Mouse (Mus musculus) heart, embryonic 14.5 days (tissue): ENCODE data around the gene Bckdhb. TPM values are rescaled to one million over a fixed set of nuclear protein-coding genes. Genes with fewer than 3 reads are reported as not detected.
A peak's percentile ranks its signal among the peaks of the same experiment; 100 is the strongest.

Experiments used
- ATAC-seq: fragments of 200-750 bp; cut with Nextera tagmentation; 2 replicates; pipeline ENCODE4 v1.8.0; 2017; ENCODE audit warnings: low read depth, moderate TSS enrichment; ENCODE audit not compliant: insufficient number of reproducible peaks, insufficient read depth, low FRiP score
- H3K27ac ChIP-seq, 2 experiments: fragments of 200-500 bp in 1 of 2; fragments of 300-500 bp in 1 of 2; sonication (generic) in 1 of 2; replicated peaks in 1 of 2; 2 replicates each; pipeline ENCODE4 v1.5.1; 2012 to 2014; ENCODE audit warnings: low read depth in 2 of 2, low read length in 2 of 2, control low read depth in 1 of 2, mild to moderate bottlenecking in 1 of 2, mixed read lengths in 1 of 2; ENCODE audit not compliant: control insufficient read depth in 1 of 2, insufficient read depth in 1 of 2
- H3K27me3 ChIP-seq: fragments of 300-500 bp; sonication (generic); 2 replicates; pipeline ENCODE4 v1.6.1; 2014; ENCODE audit warnings: mild to moderate bottlenecking, low read length, control low read depth; ENCODE audit not compliant: control insufficient read depth, insufficient read depth
- H3K36me3 ChIP-seq: fragments of 300-500 bp; sonication (generic); 2 replicates; pipeline ENCODE4 v1.6.1; 2014; ENCODE audit warnings: mild to moderate bottlenecking, control low read depth, low read length, mixed read lengths; ENCODE audit not compliant: control insufficient read depth, insufficient read depth
- H3K4me1 ChIP-seq, 2 experiments: fragments of 200-500 bp in 1 of 2; fragments of 300-500 bp in 1 of 2; sonication (generic) in 1 of 2; 2 replicates each; pipeline ENCODE4 v1.6.1; 2012 to 2014; ENCODE audit warnings: low read length in 2 of 2, control low read depth in 1 of 2, mixed read lengths in 1 of 2; ENCODE audit not compliant: control insufficient read depth in 2 of 2, insufficient read depth in 2 of 2
- H3K4me2 ChIP-seq: fragments of 300-500 bp; sonication (generic); 2 replicates; pipeline ENCODE4 v1.6.1; 2014; ENCODE audit warnings: mild to moderate bottlenecking, low read length
- H3K4me3 ChIP-seq, 2 experiments: fragments of 200-500 bp in 1 of 2; fragments of 300-500 bp in 1 of 2; sonication (generic) in 1 of 2; 2 replicates each; pipeline ENCODE4 v1.5.1; 2012 to 2014; ENCODE audit warnings: low read length in 2 of 2, mild to moderate bottlenecking in 2 of 2, control low read depth in 1 of 2, low read depth in 1 of 2, moderate library complexity in 1 of 2; ENCODE audit not compliant: control insufficient read depth in 1 of 2, insufficient read depth in 1 of 2
- H3K9ac ChIP-seq: fragments of 300-500 bp; sonication (generic); 2 replicates; pipeline ENCODE4 v1.6.1; 2014; ENCODE audit warnings: mild to moderate bottlenecking, low read length
- H3K9me3 ChIP-seq: fragments of 300-500 bp; sonication (generic); 2 replicates; pipeline ENCODE4 v1.6.1; 2016; ENCODE audit warnings: low read length, control low read depth; ENCODE audit not compliant: control insufficient read depth
- WGBS: fragments of 180-500 bp; shearing (Covaris S2); extraction: QIAGEN DNeasy Blood & Tissue Kit; methylation state at CpG from one replicate; pipeline ENCODE4 v1.1.7; 2014; 5-methylcytosine and 5-hydroxymethylcytosine counted together
- polyA plus RNA-seq: library from polyadenylated mRNA; unstranded; fragments of >200 nt; fragmentation: Nextera tagmentation; extraction: Ambion mirVana; gene quantifications from 2 replicates; pipeline ENCODE4 v1.2.1, GENCODE M21; 2014

Bckdhb gene
- 52.8 and 56.4 TPM in 2 replicates for polyA plus RNA-seq

DNA sequence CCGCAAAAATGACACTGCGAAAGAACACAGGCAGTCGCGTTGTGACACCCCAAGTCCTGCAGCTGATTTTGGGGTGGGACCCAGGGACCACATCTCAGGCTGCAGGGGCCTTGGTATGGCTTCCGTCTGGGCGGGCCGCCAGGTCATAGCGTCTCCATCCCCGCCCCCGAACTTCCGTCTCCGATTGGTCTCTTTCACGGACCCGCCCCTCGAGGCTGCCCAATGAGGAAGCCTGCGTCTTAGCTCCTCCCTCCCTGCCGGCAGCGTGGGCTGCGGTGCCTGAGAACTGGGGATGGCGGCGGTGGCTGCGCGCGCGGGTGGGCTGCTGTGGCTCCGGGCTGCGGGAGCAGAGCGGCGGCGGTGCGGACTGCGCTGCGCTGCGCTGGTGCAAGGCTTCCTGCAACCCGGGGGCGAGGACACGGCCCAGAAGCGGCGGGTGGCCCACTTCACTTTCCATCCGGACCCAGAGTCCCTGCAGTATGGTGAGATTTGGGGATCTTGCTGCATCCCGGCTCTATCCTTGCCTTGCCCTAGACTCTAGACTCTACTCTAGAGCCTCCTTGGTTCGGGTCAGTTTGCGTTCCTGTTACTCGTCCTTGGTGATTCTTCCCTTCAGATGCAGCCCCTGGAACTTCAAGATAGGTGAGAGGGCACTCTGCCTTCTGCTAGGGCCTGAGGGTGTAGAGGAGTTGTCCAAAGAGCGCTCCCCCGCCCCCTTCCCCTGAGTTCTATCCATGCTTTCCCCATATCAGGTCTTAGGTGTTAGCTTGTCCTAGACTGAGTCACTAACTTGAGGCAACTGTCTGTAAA is at the start of gene Bckdhb:
TSS of gene Bckdhb (plus strand) at position 268 of the 810 bp plus-strand sequence.
- Histone ChIP-seq H3K9ac (peak within 1 kb of the TSS; percentile 83), H3K4me1 (peaks cover 2 to 3% of the 10 kb centered on the region in 2 experiments; a peak in 1 of 4 replicates), H3K4me2 (peak within 1 kb of the TSS; percentile 71), H3K4me3 (peak within 1 kb of the TSS; percentile 77 to 80), H3K27ac (no peak within 1 kb of the TSS), H3K27me3 (no peaks in the 10 kb centered on the region), H3K9me3 (no peaks in the 10 kb centered on the region), H3K36me3 (no peaks in the 10 kb centered on the region)
- peak; percentile 97 for ATAC-seq
- under 1% methylated on average over 46 of the region's 46 CpGs for WGBS

DNA sequence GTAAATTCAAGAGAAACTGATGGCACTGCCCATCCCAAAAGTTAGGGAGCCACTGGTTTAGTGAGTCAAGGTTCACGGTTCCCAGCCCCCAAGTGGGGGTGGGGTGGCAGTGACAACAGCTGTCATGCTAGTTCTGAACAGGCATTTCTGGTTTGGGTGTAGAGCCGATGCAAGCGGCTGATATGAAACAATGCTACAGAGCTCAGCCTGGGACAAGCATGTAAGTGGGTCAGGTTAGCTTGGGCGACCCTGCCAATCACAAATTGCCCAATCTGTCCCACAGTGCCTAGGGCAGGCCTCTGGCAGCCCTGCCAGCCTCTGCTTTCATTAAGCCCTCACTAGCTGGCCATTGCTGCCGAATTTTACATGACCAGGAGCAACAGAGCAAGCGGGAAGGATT is 42.8 kb upstream of the Bckdhb start:
- H3K36me3 ChIP-seq = no peaks in the 10 kb centered on the region
- no peaks in the 10 kb centered on the region for H3K4me1 ChIP-seq
- H3K27me3 ChIP-seq = no peaks in the 10 kb centered on the region
- no peak overlapping the region for H3K9ac ChIP-seq
- ATAC-seq = no peak
- no peak overlapping the region for H3K4me2 ChIP-seq
- WGBS = 72% methylated on average over 6 of the region's 6 CpGs
- no peak overlapping the region for H3K4me3 ChIP-seq
- H3K9me3 ChIP-seq = no peaks in the 10 kb centered on the region
- H3K27ac ChIP-seq = no peak overlapping the region

DNA sequence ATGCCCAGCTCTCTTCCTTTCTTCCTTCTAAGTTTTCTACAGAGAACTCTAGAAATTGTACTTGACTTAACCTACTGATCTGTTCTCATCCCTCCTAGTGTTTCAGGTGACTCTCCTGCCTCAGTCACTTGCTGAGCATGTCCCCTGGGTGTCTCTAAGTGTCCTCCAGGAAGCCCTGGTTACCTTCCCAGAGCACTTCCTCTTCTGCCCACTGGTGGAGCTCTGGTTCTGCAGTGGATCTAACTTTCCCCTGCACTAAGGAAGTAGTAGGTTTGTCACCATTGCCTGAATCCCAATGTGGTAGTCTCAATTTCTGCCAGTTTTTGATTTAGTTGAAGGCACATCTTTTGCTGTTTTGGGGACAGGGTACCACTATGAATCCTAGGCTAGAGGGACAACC is 38.8 kb upstream of the Bckdhb start:
- Histone ChIP-seq H3K9me3 (no peaks in the 10 kb centered on the region), H3K4me3 (no peak overlapping the region), H3K4me1 (no peaks in the 10 kb centered on the region), H3K27me3 (no peaks in the 10 kb centered on the region), H3K9ac (no peak overlapping the region), H3K27ac (no peak overlapping the region), H3K36me3 (no peaks in the 10 kb centered on the region), H3K4me2 (no peak overlapping the region)
- no peak for ATAC-seq

DNA sequence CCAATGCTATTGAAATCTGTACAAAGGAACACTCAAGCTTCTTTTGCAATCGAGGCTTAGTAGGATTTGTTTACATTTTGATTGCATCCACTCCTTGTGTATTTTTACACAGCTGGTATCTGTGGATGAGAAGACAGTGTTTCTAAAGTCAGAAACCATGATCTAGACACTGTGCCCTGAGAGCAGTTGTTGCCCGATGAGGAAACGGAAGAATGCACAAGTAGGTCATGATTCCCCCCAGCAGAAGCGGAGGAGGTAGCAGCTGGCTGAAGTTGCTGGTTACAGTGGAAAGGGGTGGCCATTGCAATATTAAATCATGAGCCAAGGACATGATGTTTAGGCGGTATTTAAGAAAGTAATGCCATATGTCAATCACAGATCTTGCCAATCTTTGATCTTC is 36.7 kb upstream of the Bckdhb start:
- Histone ChIP-seq H3K27ac (no peak overlapping the region), H3K27me3 (no peaks in the 10 kb centered on the region), H3K9ac (no peak overlapping the region), H3K4me3 (no peak overlapping the region), H3K4me2 (no peak overlapping the region), H3K9me3 (no peaks in the 10 kb centered on the region), H3K36me3 (no peaks in the 10 kb centered on the region), H3K4me1 (no peaks in the 10 kb centered on the region)
- ATAC-seq = no peak
- 78% methylated on average over 5 of the region's 5 CpGs for WGBS

DNA sequence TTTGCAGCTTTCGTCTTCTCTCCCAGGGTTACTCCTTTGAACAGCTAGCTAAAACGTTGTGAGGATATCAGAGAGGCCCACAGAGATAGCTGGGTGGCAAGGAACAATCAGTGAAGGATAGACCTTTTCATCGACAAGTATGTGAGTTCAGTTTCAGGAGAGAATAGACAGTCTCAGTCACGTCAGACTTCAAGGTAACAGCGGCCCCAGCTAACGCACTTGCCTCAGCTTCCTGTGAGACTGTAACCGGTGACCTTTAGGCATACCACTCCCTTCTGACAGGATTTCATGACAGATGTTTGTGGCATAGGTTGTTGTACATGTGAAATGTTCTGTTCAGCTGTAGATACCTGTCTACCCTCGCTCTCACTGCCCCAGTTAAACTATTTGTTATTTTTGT is 31.9 kb upstream of the Bckdhb start:
- H3K4me1 ChIP-seq = no peaks in the 10 kb centered on the region
- 56% methylated on average over 8 of the region's 8 CpGs for WGBS
- H3K4me2 ChIP-seq = no peak overlapping the region
- H3K4me3 ChIP-seq = no peak overlapping the region
- H3K36me3 ChIP-seq = no peaks in the 10 kb centered on the region
- no peak overlapping the region for H3K27ac ChIP-seq
- no peak overlapping the region for H3K9ac ChIP-seq
- no peaks in the 10 kb centered on the region for H3K27me3 ChIP-seq
- no peaks in the 10 kb centered on the region for H3K9me3 ChIP-seq
- no peak for ATAC-seq

DNA sequence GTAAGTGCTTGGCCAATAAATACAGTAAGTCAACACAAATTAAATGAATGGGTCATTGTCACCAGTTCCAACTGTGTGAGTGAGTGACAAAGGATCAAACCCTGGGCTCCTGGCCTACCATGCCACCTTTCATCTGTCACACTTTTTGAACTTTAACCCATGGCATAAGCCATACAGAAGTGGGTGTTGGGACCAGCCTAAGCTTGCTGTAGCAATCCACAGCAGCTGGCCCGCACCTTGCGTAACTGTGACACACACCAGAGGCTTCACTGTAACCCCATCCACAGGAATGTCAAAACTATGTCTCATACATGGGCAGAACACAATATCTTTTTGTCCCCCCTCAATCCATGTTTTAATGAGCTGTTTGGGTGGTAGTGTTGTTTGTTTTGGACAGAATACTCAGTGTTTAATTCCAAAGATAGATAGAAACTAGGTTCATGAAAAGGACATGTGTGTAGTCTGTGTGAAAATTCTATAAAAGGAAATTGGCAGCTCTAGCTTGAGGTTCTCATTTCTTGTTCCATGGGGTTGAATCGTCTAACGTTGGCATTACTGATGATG is 31.1 kb upstream of the Bckdhb start:
- no peak overlapping the region for H3K4me2 ChIP-seq
- H3K4me1 ChIP-seq = no peaks in the 10 kb centered on the region
- no peaks in the 10 kb centered on the region for H3K36me3 ChIP-seq
- ATAC-seq = no peak
- WGBS = 76% methylated on average over 4 of the region's 4 CpGs
- H3K27me3 ChIP-seq = no peaks in the 10 kb centered on the region
- no peak overlapping the region for H3K27ac ChIP-seq
- H3K9ac ChIP-seq = no peak overlapping the region
- H3K9me3 ChIP-seq = no peaks in the 10 kb centered on the region
- no peak overlapping the region for H3K4me3 ChIP-seq

DNA sequence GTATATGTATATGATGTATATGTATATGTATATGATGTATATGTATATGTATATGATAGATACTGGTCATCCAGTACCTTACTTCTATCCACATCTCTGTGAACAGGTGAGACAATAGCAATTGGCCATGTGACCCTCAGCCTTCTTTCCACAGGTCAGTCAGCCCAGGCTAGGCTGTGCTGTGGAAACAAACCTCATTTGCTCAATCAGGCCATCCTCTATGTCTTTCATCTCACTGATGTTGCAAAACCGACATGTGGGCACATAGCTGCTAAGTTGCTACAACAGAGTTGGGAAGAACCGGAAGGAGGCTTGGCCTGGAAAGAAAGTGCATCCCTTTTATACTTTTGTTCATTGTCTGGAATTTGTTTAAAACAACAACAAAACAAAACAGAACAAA is 22.9 kb upstream of the Bckdhb start:
- no peak for ATAC-seq
- H3K9ac ChIP-seq = no peak overlapping the region

More for the DNA sequence above, 22.9 kb upstream of the Bckdhb start:
- Histone ChIP-seq H3K9me3 (no peaks in the 10 kb centered on the region), H3K4me3 (no peak overlapping the region), H3K27ac (no peak overlapping the region), H3K27me3 (no peaks in the 10 kb centered on the region), H3K4me1 (no peaks in the 10 kb centered on the region), H3K36me3 (no peaks in the 10 kb centered on the region), H3K4me2 (no peak overlapping the region)
- 75% methylated on average over 2 of the region's 2 CpGs for WGBS
